Mouse (Mus musculus): ENCODE measurements around the gene Pou5f1. TPM values are rescaled to one million over a fixed set of nuclear protein-coding genes. Genes with fewer than 3 reads are reported as not detected.

Gene Pou5f1
- polyA plus RNA-seq, 1 experiment: not detected

- H3K27me3 ChIP-seq (replicated peaks): peaks cover 67% of the 10 kb centered on the region
- TF ChIP-seq GATA1 (IDR thresholded peaks at IDR 0.05; ENCODE audit: borderline replicate concordance, low read length) (no peak), FLI1 (IDR thresholded peaks at IDR 0.05; ENCODE audit: low read length) (no peak)
- H3K9me3 ChIP-seq: no peaks in the 10 kb centered on the region
- H3K4me3 ChIP-seq (replicated peaks): no peak overlapping the region
- H3K4me1 ChIP-seq: peaks cover 13% of the 10 kb centered on the region
- H3K36me3 ChIP-seq (replicated peaks; ENCODE audit: low read length): no peaks in the 10 kb centered on the region
These were observed 42.8 kb downstream of the Pou5f1 start for GRCm38 (mm10) chr17:35548636-35549035.

GRCm38 (mm10) chr17:35549437-35550142, 43.8 kb downstream of the Pou5f1 start:
- peak overlapping the region; percentile 59 for H3K4me3 ChIP-seq (replicated peaks)
- H3K36me3 ChIP-seq (replicated peaks; ENCODE audit: low read length): no peaks in the 10 kb centered on the region
- peaks cover 7% of the 10 kb centered on the region for H3K9me3 ChIP-seq
- H3K4me1 ChIP-seq: peaks cover 7% of the 10 kb centered on the region
- peaks cover 71% of the 10 kb centered on the region for H3K27me3 ChIP-seq (replicated peaks)
- TF ChIP-seq FLI1 (IDR thresholded peaks at IDR 0.05; ENCODE audit: low read length) (no peak), GATA1 (IDR thresholded peaks at IDR 0.05; ENCODE audit: borderline replicate concordance, low read length) (no peak)

GRCm38 (mm10) chr17:35550143-35550494, 44.3 kb downstream of the Pou5f1 start:
- H3K4me1 ChIP-seq: peaks cover 7% of the 10 kb centered on the region
- peaks cover 71% of the 10 kb centered on the region for H3K27me3 ChIP-seq (replicated peaks)
- H3K9me3 ChIP-seq: peaks cover 12% of the 10 kb centered on the region
- no peaks in the 10 kb centered on the region for H3K36me3 ChIP-seq (replicated peaks; ENCODE audit: low read length)
- H3K4me3 ChIP-seq (replicated peaks): no peak overlapping the region
- TF ChIP-seq GATA1 (IDR thresholded peaks at IDR 0.05; ENCODE audit: borderline replicate concordance, low read length) (no peak), FLI1 (IDR thresholded peaks at IDR 0.05; ENCODE audit: low read length) (no peak)

GRCm38 (mm10) chr17:35550871-35551270, 45.1 kb downstream of the Pou5f1 start:
- Histone ChIP-seq H3K4me3 (replicated peaks) (no peak overlapping the region), H3K9me3 (peaks cover 19% of the 10 kb centered on the region), H3K36me3 (replicated peaks; ENCODE audit: low read length) (no peaks in the 10 kb centered on the region), H3K27me3 (replicated peaks) (peaks cover 72% of the 10 kb centered on the region), H3K4me1 (peaks cover 7% of the 10 kb centered on the region)
- no peak for TF ChIP-seq FLI1 (IDR thresholded peaks at IDR 0.05; ENCODE audit: low read length)
- TF ChIP-seq GATA1 (IDR thresholded peaks at IDR 0.05; ENCODE audit: borderline replicate concordance, low read length): no peak

GRCm38 (mm10) chr17:35551881-35552414, 46.1 kb downstream of the Pou5f1 start, which contains the start of gene Cdsn:
TSS of gene Cdsn (plus strand) at chr17:35552128.
- TF ChIP-seq GATA1 (IDR thresholded peaks at IDR 0.05; ENCODE audit: borderline replicate concordance, low read length) (no peak), FLI1 (IDR thresholded peaks at IDR 0.05; ENCODE audit: low read length) (no peak)
- H3K9me3 ChIP-seq: peaks cover 30% of the 10 kb centered on the region
- H3K27me3 ChIP-seq (replicated peaks): peaks cover 67% of the 10 kb centered on the region
- peaks cover 7% of the 10 kb centered on the region for H3K4me1 ChIP-seq
- no peaks in the 10 kb centered on the region for H3K36me3 ChIP-seq (replicated peaks; ENCODE audit: low read length)
- H3K4me3 ChIP-seq (replicated peaks): no peak within 1 kb of the TSS

GRCm38 (mm10) chr17:35554321-35554720, 48.5 kb downstream of the Pou5f1 start:
- no peaks in the 10 kb centered on the region for H3K36me3 ChIP-seq (replicated peaks; ENCODE audit: low read length)
- H3K27me3 ChIP-seq (replicated peaks): peaks cover 56% of the 10 kb centered on the region
- no peak overlapping the region for H3K4me3 ChIP-seq (replicated peaks)
- H3K4me1 ChIP-seq: peaks cover 5% of the 10 kb centered on the region
- TF ChIP-seq GATA1 (IDR thresholded peaks at IDR 0.05; ENCODE audit: borderline replicate concordance, low read length): no peak
- no peak for TF ChIP-seq FLI1 (IDR thresholded peaks at IDR 0.05; ENCODE audit: low read length)
- H3K9me3 ChIP-seq: peaks cover 30% of the 10 kb centered on the region

GRCm38 (mm10) chr17:35554761-35555397, 49.1 kb downstream of the Pou5f1 start:
- Histone ChIP-seq H3K4me3 (replicated peaks) (no peak overlapping the region), H3K9me3 (peaks cover 30% of the 10 kb centered on the region), H3K4me1 (no peaks in the 10 kb centered on the region; the same call in 1 of the 2 replicates), H3K27me3 (replicated peaks) (peaks cover 55% of the 10 kb centered on the region), H3K36me3 (replicated peaks; ENCODE audit: low read length) (no peaks in the 10 kb centered on the region)
- TF ChIP-seq GATA1 (IDR thresholded peaks at IDR 0.05; ENCODE audit: borderline replicate concordance, low read length) (no peak), FLI1 (IDR thresholded peaks at IDR 0.05; ENCODE audit: low read length) (no peak)

- H3K36me3 ChIP-seq (replicated peaks; ENCODE audit: low read length): no peaks in the 10 kb centered on the region
- no peaks in the 10 kb centered on the region; the same call in 1 of the 2 replicates for H3K4me1 ChIP-seq
- TF ChIP-seq GATA1 (IDR thresholded peaks at IDR 0.05; ENCODE audit: borderline replicate concordance, low read length) (no peak), FLI1 (IDR thresholded peaks at IDR 0.05; ENCODE audit: low read length) (no peak)
- H3K27me3 ChIP-seq (replicated peaks): peaks cover 53% of the 10 kb centered on the region
- H3K9me3 ChIP-seq: peaks cover 30% of the 10 kb centered on the region
- no peak overlapping the region for H3K4me3 ChIP-seq (replicated peaks)
These were observed 50.5 kb downstream of the Pou5f1 start for GRCm38 (mm10) chr17:35556186-35556765.

- Histone ChIP-seq H3K9me3 (peaks cover 30% of the 10 kb centered on the region), H3K36me3 (replicated peaks; ENCODE audit: low read length) (no peaks in the 10 kb centered on the region), H3K4me1 (no peaks in the 10 kb centered on the region; the same call in 1 of the 2 replicates), H3K27me3 (replicated peaks) (peaks cover 50% of the 10 kb centered on the region), H3K4me3 (replicated peaks) (no peak overlapping the region)
- TF ChIP-seq GATA1 (IDR thresholded peaks at IDR 0.05; ENCODE audit: borderline replicate concordance, low read length): no peak
- no peak for TF ChIP-seq FLI1 (IDR thresholded peaks at IDR 0.05; ENCODE audit: low read length)
These were observed 51.0 kb downstream of the Pou5f1 start for GRCm38 (mm10) chr17:35556812-35557211.

Data from megakaryocyte, embryonic 14.5 days (primary cell).